Mouse (Mus musculus) cerebellum, adult 11-12 months (tissue): Measurements from ENCODE around the gene Hmgn3.
"Not testable (repeated sequence)": the region's sequence is repeated elsewhere in the genome, so short reads cannot be mapped to it uniquely, and the experiment has no call there.

Experiments
- DNase-seq: peaks from one replicate; pipeline ENCODE4 v3.0.0; 2022

Gene Hmgn3

DNA sequence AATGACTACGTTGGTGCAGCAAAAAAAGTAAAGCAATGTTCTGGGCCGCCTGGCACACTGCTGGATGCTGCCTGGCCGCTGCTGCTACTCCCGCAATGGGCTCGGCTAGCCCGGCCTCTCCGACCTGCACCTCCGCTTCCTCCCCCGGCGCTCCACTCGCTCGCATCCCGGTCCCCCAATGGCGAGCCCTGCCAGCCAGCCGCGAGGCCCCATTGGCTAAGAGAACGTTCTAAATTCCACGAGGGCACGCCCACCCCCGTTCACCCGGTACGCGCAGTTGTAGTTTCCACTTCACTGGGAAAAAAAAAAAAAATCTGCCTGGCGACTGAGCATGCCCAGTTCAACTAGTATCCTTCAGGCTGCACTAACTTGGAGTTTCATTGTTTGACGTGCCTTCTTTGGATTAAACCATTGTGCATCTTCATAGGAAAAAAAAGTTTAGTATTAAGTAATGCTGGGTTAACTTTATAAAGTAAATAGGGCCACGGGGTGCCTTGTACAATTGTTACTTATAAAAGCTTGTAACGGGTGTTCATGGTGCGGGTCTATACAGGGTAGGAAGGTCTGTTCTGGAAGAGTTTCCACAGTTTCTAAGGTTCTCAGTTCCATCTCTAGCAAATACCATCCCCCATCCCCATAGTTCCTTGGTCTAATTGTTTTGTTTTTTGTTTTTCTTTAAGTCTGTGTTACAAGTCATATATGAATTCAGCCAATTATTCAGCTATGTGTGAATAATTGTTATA, at the start of gene Hmgn3:
Hmgn3 (minus strand) TSS at position 240 of the 743 bp plus-strand sequence.
- DNase-seq = peak; percentile 92

- DNase-seq = no peak
These were observed 49.3 kb upstream of the Hmgn3 start for GRCm38 (mm10) chr9:83195765-83196164.

DNA sequence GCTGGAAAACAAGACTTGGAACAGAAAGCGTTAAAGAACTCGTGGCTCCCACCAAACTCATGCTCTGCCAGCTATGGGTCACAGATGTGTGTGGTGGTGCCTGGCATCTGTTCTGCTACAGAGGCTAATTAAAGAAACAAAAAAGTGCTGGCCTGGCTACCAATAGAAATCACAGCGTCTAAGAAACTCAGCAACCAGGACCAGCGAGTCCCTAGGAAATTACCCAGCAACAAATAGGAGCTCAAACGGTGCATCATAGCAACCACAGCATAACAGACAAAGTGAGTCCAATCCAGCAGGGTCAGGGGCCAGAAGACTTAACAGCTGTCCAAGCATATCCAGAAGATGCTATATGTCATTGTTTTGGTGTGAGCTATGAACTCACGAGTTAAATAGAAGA, 48.5 kb upstream of the Hmgn3 start:
- no peak for DNase-seq

DNA sequence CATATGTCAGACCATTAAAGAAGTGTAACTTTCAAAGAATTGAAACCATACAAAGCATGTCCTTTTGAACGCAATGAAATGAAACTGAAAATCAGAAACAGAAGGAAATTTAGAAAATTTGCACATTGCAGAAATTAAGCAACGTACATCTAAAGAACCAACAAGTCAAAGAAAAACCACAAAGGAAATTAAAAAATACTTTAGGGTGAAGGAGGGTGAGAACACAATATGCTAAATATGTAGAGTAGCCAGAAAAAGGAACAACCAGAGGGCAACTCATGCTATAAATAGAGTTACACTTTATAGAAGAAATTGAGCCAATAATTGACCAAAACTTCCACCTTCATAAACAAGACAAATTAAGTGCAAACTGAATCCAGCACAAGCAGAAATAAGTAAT, 41.3 kb upstream of the Hmgn3 start:
- no peak for DNase-seq

GRCm38 (mm10) chr9:83145591-83146445, 667 bp downstream of the Hmgn3 start:
- DNase-seq = peak; percentile 71

DNA sequence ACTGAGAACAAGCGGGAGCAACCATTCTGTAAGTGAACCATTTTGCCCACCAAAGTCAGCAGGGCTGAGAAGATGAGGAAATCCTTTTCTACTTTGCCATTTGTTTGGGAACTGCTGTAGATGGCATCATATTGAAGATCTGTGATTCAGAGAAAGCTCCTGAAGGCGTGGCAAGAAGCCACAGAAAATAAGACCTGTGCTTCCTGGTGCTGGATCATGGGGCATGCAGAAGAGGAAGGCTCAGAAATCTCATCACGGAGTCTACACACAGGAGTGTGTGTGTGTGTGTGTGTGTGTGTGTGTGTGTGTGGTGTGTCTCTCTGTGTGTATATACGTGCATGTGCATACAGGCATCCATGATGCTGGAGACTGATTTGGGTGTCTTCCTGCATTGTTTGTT, 16.7 kb downstream of the Hmgn3 start:
- DNase-seq = no peak

- DNase-seq = no peak
These were observed 18.6 kb downstream of the Hmgn3 start for GRCm38 (mm10) chr9:83127840-83128239.

- not testable (repeated sequence) for DNase-seq
These were observed 20.0 kb downstream of the Hmgn3 start for GRCm38 (mm10) chr9:83126482-83126881.

GRCm38 (mm10) chr9:83119211-83119610, 27.3 kb downstream of the Hmgn3 start:
- DNase-seq = no peak

GRCm38 (mm10) chr9:83117486-83117885, 29.0 kb downstream of the Hmgn3 start:
- DNase-seq = no peak

GRCm38 (mm10) chr9:83116774-83117474, 29.6 kb downstream of the Hmgn3 start:
- no peak for DNase-seq

DNA sequence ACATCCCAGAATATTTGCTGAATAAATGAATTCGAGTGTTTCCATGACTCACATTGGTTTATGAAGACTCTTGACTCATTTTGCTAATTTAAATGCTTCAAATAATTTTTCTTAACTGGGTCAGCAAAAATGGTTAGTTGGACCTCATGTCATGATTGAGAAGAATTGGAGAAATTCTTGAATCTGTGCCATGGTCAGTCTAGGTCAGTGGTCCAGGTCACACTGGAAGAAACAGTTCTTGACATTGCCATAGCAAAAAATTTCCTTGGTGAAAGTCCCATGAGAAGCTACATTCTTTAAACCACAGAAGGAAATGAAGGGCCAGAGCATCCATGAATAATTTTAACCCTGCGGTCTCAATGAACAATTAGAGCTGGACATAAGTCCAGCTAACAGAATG, 30.8 kb downstream of the Hmgn3 start:
- DNase-seq = no peak

- no peak for DNase-seq
These were observed 32.7 kb downstream of the Hmgn3 start for GRCm38 (mm10) chr9:83113800-83114217.

- no peak for DNase-seq
These were observed 34.1 kb downstream of the Hmgn3 start for GRCm38 (mm10) chr9:83112305-83112768.

GRCm38 (mm10) chr9:83111789-83112188, 34.7 kb downstream of the Hmgn3 start:
- DNase-seq = no peak

- DNase-seq = no peak
These were observed 35.3 kb downstream of the Hmgn3 start for GRCm38 (mm10) chr9:83111117-83111686.

- DNase-seq = no peak
These were observed 35.9 kb downstream of the Hmgn3 start for GRCm38 (mm10) chr9:83110406-83111116.

GRCm38 (mm10) chr9:83109705-83110104, 36.8 kb downstream of the Hmgn3 start:
- no peak for DNase-seq

- DNase-seq = no peak
These were observed 37.7 kb downstream of the Hmgn3 start for GRCm38 (mm10) chr9:83108821-83109220.

DNA sequence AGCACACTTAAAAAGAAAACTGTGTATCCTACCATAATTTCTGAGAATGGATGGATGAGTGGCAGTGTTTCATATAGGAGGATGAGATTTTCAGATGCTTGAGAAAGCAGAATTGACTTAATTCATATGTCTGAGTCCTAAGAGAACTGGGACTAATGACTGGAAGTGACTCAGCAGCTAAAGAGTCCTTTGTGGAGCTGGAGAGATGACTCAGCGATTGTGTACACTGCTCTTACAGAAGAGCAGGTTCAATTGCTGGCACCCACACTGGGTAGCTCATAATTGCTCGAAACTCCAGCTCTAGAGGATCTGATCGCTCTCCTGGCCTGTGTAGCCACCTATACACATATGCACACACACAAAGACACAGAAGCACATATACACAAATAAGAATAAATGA, 42.7 kb downstream of the Hmgn3 start:
- no peak for DNase-seq

DNA sequence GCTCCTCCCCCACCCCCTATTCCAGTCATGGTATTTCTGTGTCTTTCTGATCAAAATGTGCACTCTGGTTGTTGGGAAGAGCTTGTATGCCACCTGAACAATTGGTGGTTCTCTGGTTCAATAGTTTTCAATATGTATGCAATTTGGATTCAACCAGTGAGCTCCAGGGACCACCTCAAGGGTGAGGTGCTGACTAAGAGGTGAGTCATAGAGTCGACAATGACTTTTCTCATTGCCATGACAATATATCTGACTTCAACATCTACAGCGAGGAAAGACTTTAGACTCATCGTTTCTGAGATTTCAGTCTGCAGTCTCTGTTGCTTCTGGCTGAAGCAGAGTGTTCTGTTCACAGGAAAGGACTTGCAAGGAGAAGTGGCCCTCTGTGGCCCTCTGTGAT, 44.8 kb downstream of the Hmgn3 start:
- no peak for DNase-seq

GRCm38 (mm10) chr9:83100786-83101185, 45.7 kb downstream of the Hmgn3 start:
- DNase-seq = no peak
